Mouse (Mus musculus) olfactory bulb, adult 2 months (tissue): Measurements from ENCODE around the gene Mfsd14a. TPM values are rescaled to one million over a fixed set of nuclear protein-coding genes. Genes with fewer than 3 reads are reported as not detected.
"Not testable (repeated sequence)": the region's sequence is repeated elsewhere in the genome, so short reads cannot be mapped to it uniquely, and the experiment has no call there.

ENCODE experiments used
- H3K27ac ChIP-seq: fragments of 200-500 bp; 2 replicates; pipeline ENCODE4 v1.5.1; 2012; ENCODE audit warnings: low read depth, low read length; ENCODE audit not compliant: insufficient read depth
- H3K4me1 ChIP-seq: fragments of 200-500 bp; 2 replicates; pipeline ENCODE4 v1.6.1; 2012; ENCODE audit warnings: low read length; ENCODE audit not compliant: control insufficient read depth, insufficient read depth
- H3K4me3 ChIP-seq: fragments of 200-500 bp; 2 replicates; pipeline ENCODE4 v1.5.1; 2012; ENCODE audit warnings: mild to moderate bottlenecking, low read depth, low read length, moderate library complexity; ENCODE audit not compliant: insufficient read depth
- CTCF ChIP-seq: fragments of 200-500 bp; IDR thresholded peaks from 2 replicates; pipeline ENCODE4 v1.5.1; 2012; ENCODE audit warnings: low read depth, mild to moderate bottlenecking, low read length, moderate library complexity; ENCODE audit not compliant: insufficient read depth
- POLR2A ChIP-seq: fragments of 200-500 bp; IDR thresholded peaks from 2 replicates; pipeline ENCODE4 v1.6.1; 2012; ENCODE audit warnings: mild to moderate bottlenecking, low read depth, low read length, moderate library complexity; ENCODE audit not compliant: insufficient read depth
- WGBS: fragments of 180-500 bp; shearing (Covaris S2); methylation state at CpG from one replicate; pipeline ENCODE4 v1.1.7; 2018; 5-methylcytosine and 5-hydroxymethylcytosine counted together
- polyA plus RNA-seq: library from polyadenylated mRNA; stranded (reverse); fragments of >200 nt; gene quantifications from 2 replicates; pipeline ENCODE4 v1.2.4, GENCODE M21; 2012; ENCODE audit warnings: low replicate concordance; ENCODE audit not compliant: missing spikeins, insufficient read depth, insufficient read length

The Mfsd14a gene
- polyA plus RNA-seq, 1 experiment: not detected

- Histone ChIP-seq H3K4me1 (peaks cover 11% of the 10 kb centered on the region), H3K4me3 (no peak overlapping the region), H3K27ac (no peak overlapping the region)
- 72% methylated on average over 7 of the region's 7 CpGs for WGBS
- TF ChIP-seq CTCF (no peak), POLR2A (no peak)
Measured at GRCm38 (mm10) chr3:116656184-116656965, 6.1 kb downstream of the Mfsd14a start.

GRCm38 (mm10) chr3:116654051-116654450 lies 8.4 kb downstream of the Mfsd14a start:
- WGBS: 90% methylated on average over 11 of the region's 11 CpGs
- H3K4me3 ChIP-seq, H3K4me1 ChIP-seq, H3K27ac ChIP-seq: not testable (repeated sequence)

GRCm38 (mm10) chr3:116653278-116653945 lies 9.1 kb downstream of the Mfsd14a start:
- WGBS: 55% methylated on average over 5 of the region's 5 CpGs
- no peak overlapping the region for H3K27ac ChIP-seq
- H3K4me1 ChIP-seq: peaks cover 5% of the 10 kb centered on the region; the same call in 1 of the 2 replicates
- no peak overlapping the region for H3K4me3 ChIP-seq
- TF ChIP-seq POLR2A (no peak), CTCF (no peak)

- Histone ChIP-seq H3K4me1 (peaks cover 5% of the 10 kb centered on the region; the same call in 1 of the 2 replicates), H3K4me3 (no peak overlapping the region), H3K27ac (no peak overlapping the region)
- TF ChIP-seq CTCF: no peak
- TF ChIP-seq POLR2A: no peak
- WGBS: 30% methylated on average over 3 of the region's 3 CpGs
Measured at GRCm38 (mm10) chr3:116652033-116652446, 10.4 kb downstream of the Mfsd14a start.

GRCm38 (mm10) chr3:116650698-116651097 lies 11.8 kb downstream of the Mfsd14a start:
- Histone ChIP-seq H3K4me1 (peaks cover 3% of the 10 kb centered on the region; the same call in 1 of the 2 replicates), H3K27ac (no peak overlapping the region), H3K4me3 (no peak overlapping the region)
- 95% methylated on average over 9 of the region's 9 CpGs for WGBS
- TF ChIP-seq POLR2A (no peak), CTCF (no peak)

- H3K27ac ChIP-seq: no peak overlapping the region
- H3K4me3 ChIP-seq: no peak overlapping the region
- no peak for TF ChIP-seq POLR2A
- no peak for TF ChIP-seq CTCF
- 94% methylated on average over 7 of the region's 7 CpGs for WGBS
- peaks cover 3% of the 10 kb centered on the region; the same call in 1 of the 2 replicates for H3K4me1 ChIP-seq
Measured at GRCm38 (mm10) chr3:116648805-116649204, 13.7 kb downstream of the Mfsd14a start.

GRCm38 (mm10) chr3:116646387-116646786 lies 16.1 kb downstream of the Mfsd14a start:
- Histone ChIP-seq H3K4me3 (no peak overlapping the region), H3K4me1 (no peaks in the 10 kb centered on the region), H3K27ac (no peak overlapping the region)
- TF ChIP-seq CTCF (no peak), POLR2A (no peak)
- WGBS: 100% methylated on average over 1 of the region's 1 CpGs

- TF ChIP-seq POLR2A: no peak
- TF ChIP-seq CTCF: no peak
- H3K27ac ChIP-seq: no peak overlapping the region
- WGBS: 91% methylated on average over 2 of the region's 2 CpGs
- H3K4me3 ChIP-seq: no peak overlapping the region
- no peaks in the 10 kb centered on the region for H3K4me1 ChIP-seq
Measured at GRCm38 (mm10) chr3:116642373-116642772, 20.1 kb downstream of the Mfsd14a start.

- TF ChIP-seq CTCF: no peak
- TF ChIP-seq POLR2A: no peak
- no peaks in the 10 kb centered on the region for H3K4me1 ChIP-seq
- 88% methylated on average over 6 of the region's 6 CpGs for WGBS
- no peak overlapping the region for H3K27ac ChIP-seq
- no peak overlapping the region for H3K4me3 ChIP-seq
Measured at GRCm38 (mm10) chr3:116641811-116642371, 20.6 kb downstream of the Mfsd14a start.
